Mouse (Mus musculus): ENCODE measurements around the gene Rsf1. TPM values are rescaled to one million over a fixed set of nuclear protein-coding genes. Genes with fewer than 3 reads are reported as not detected.

Rsf1 gene
- total RNA-seq, 2 experiments from 2014 or later, result 11.0 to 21.8 TPM

GRCm38 (mm10) chr7:97720109-97720508, 140.4 kb downstream of the Rsf1 start:
- no peak for ATAC-seq (replicated peaks; ENCODE audit: low FRiP score, poor library complexity, severe bottlenecking)

- ATAC-seq (replicated peaks; ENCODE audit: low FRiP score, poor library complexity, severe bottlenecking), result no peak
These were observed 142.7 kb downstream of the Rsf1 start for GRCm38 (mm10) chr7:97722278-97722918.

- no peak for ATAC-seq (replicated peaks; ENCODE audit: low FRiP score, poor library complexity, severe bottlenecking)
These were observed 144.2 kb downstream of the Rsf1 start for GRCm38 (mm10) chr7:97723646-97724538.

GRCm38 (mm10) chr7:97725401-97725800, 145.7 kb downstream of the Rsf1 start:
- ATAC-seq (replicated peaks; ENCODE audit: low FRiP score, poor library complexity, severe bottlenecking), result no peak

- no peak for ATAC-seq (replicated peaks; ENCODE audit: low FRiP score, poor library complexity, severe bottlenecking)
These were observed 146.4 kb downstream of the Rsf1 start for GRCm38 (mm10) chr7:97726080-97726479.

GRCm38 (mm10) chr7:97726778-97727177, 147.1 kb downstream of the Rsf1 start:
- ATAC-seq (replicated peaks; ENCODE audit: low FRiP score, poor library complexity, severe bottlenecking), result no peak

GRCm38 (mm10) chr7:97728666-97729614, 149.3 kb downstream of the Rsf1 start:
- no peak for ATAC-seq (replicated peaks; ENCODE audit: low FRiP score, poor library complexity, severe bottlenecking)

- no peak for ATAC-seq (replicated peaks; ENCODE audit: low FRiP score, poor library complexity, severe bottlenecking)
These were observed 150.7 kb downstream of the Rsf1 start for GRCm38 (mm10) chr7:97730427-97730826.

- no peak for ATAC-seq (replicated peaks; ENCODE audit: low FRiP score, poor library complexity, severe bottlenecking)
These were observed 153.9 kb downstream of the Rsf1 start for GRCm38 (mm10) chr7:97733606-97734005.

GRCm38 (mm10) chr7:97735021-97735420, 155.3 kb downstream of the Rsf1 start:
- no peak for ATAC-seq (replicated peaks; ENCODE audit: low FRiP score, poor library complexity, severe bottlenecking)

- no peak for ATAC-seq (replicated peaks; ENCODE audit: low FRiP score, poor library complexity, severe bottlenecking)
These were observed 156.3 kb downstream of the Rsf1 start for GRCm38 (mm10) chr7:97735886-97736420.

- no peak for ATAC-seq (replicated peaks; ENCODE audit: low FRiP score, poor library complexity, severe bottlenecking)
These were observed 157.6 kb downstream of the Rsf1 start for GRCm38 (mm10) chr7:97737256-97737637.

- ATAC-seq (replicated peaks; ENCODE audit: low FRiP score, poor library complexity, severe bottlenecking), result peak; percentile 93
These were observed 158.2 kb downstream of the Rsf1 start, which contains the start of gene Aqp11 for GRCm38 (mm10) chr7:97737638-97738456. Gene Aqp11, minus strand, starts transcription at chr7:97738289.

GRCm38 (mm10) chr7:97740948-97741347, 161.3 kb downstream of the Rsf1 start:
- no peak for ATAC-seq (replicated peaks; ENCODE audit: low FRiP score, poor library complexity, severe bottlenecking)

- ATAC-seq (replicated peaks; ENCODE audit: low FRiP score, poor library complexity, severe bottlenecking), result no peak
These were observed 162.1 kb downstream of the Rsf1 start for GRCm38 (mm10) chr7:97741756-97742291.
